Mouse (Mus musculus): ENCODE data around the gene Aldh16a1. TPM values are rescaled to one million over a fixed set of nuclear protein-coding genes. Genes with fewer than 3 reads are reported as not detected.

Gene Aldh16a1
- polyA plus RNA-seq, 1 experiment: 34.6 TPM

DNA sequence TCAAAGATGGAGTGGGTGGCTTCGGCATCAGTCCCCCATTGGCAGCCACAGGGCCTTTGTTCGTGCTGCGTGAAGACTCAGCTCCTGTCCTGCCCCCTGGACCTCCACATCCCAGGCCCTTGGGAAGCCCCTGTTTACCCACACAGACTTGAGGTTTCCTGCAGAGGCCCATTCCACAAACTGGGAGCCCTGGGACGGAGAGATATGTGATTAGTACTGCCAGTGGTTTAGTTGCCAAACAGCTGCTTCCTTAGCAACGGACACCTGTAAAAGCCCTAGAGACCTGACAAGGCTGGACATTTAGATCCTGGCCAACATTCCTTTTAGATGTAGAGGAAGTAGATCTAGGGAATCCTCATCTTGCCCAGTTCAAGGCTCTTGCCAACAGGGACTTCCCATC lies 12.5 kb downstream of the Aldh16a1 start:
- TF ChIP-seq MYOD1 (IDR thresholded peaks at IDR 0.05; ENCODE audit: control insufficient read depth, insufficient read length, low read depth) (no peak), MAX (IDR thresholded peaks at IDR 0.05) (no peak), CTCF (IDR thresholded peaks at IDR 0.05; ENCODE audit: control insufficient read depth, insufficient read depth, insufficient read length) (no peak), FOSL1 (IDR thresholded peaks at IDR 0.05; ENCODE audit: insufficient read depth, low read length, poor library complexity, severe bottlenecking) (no peak), MYOG (IDR thresholded peaks at IDR 0.05; ENCODE audit: control insufficient read depth, extremely low read depth, insufficient read length) (no peak), CEBPB (IDR thresholded peaks at IDR 0.05; ENCODE audit: low read depth) (no peak), USF1 (IDR thresholded peaks at IDR 0.05; ENCODE audit: low read depth) (no peak)
- Histone ChIP-seq H3K4me3 (ENCODE audit: insufficient read depth, poor library complexity, severe bottlenecking) (no peak overlapping the region), H3K79me3 (ENCODE audit: low read depth) (no peaks in the 10 kb centered on the region), H3K36me3 (ENCODE audit: control insufficient read depth, insufficient read depth) (no peaks in the 10 kb centered on the region), H3K27me3 (ENCODE audit: control insufficient read depth, insufficient read depth, insufficient read length) (no peaks in the 10 kb centered on the region), H3K79me2 (ENCODE audit: control insufficient read depth, insufficient read depth) (no peaks in the 10 kb centered on the region), H3ac (ENCODE audit: control insufficient read depth, insufficient read length, low read depth) (no peak overlapping the region)

DNA sequence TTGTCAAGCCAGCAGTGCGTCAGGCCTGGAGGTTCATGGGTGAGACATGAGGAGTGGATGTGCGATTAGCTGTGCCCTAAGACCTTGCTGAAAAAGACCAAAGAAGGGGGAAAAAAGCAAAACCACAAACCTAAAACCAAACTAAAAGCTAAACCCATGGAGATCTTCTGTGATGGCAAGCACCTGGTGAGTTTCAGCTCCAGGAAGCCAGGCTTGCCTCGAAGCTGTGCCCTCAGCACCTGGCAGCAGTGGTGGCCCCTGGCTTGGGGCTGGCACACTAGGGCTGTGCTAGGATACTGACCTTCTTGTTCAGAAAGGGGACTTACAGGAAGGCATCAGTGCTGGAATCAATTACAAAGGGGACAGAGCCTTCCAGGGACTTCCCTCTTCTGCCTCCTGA lies 13.1 kb downstream of the Aldh16a1 start:
- no peaks in the 10 kb centered on the region for H3K79me2 ChIP-seq (ENCODE audit: control insufficient read depth, insufficient read depth)
- no peak overlapping the region for H3ac ChIP-seq (ENCODE audit: control insufficient read depth, insufficient read length, low read depth)
- TF ChIP-seq MAX (IDR thresholded peaks at IDR 0.05) (no peak), CEBPB (IDR thresholded peaks at IDR 0.05; ENCODE audit: low read depth) (no peak), MYOD1 (IDR thresholded peaks at IDR 0.05; ENCODE audit: control insufficient read depth, insufficient read length, low read depth) (no peak), CTCF (IDR thresholded peaks at IDR 0.05; ENCODE audit: control insufficient read depth, insufficient read depth, insufficient read length) (no peak), FOSL1 (IDR thresholded peaks at IDR 0.05; ENCODE audit: insufficient read depth, low read length, poor library complexity, severe bottlenecking) (no peak), USF1 (IDR thresholded peaks at IDR 0.05; ENCODE audit: low read depth) (no peak), MYOG (IDR thresholded peaks at IDR 0.05; ENCODE audit: control insufficient read depth, extremely low read depth, insufficient read length) (no peak)
- no peaks in the 10 kb centered on the region for H3K27me3 ChIP-seq (ENCODE audit: control insufficient read depth, insufficient read depth, insufficient read length)
- H3K79me3 ChIP-seq (ENCODE audit: low read depth): no peaks in the 10 kb centered on the region
- H3K4me3 ChIP-seq (ENCODE audit: insufficient read depth, poor library complexity, severe bottlenecking): no peak overlapping the region
- H3K36me3 ChIP-seq (ENCODE audit: control insufficient read depth, insufficient read depth): no peaks in the 10 kb centered on the region

DNA sequence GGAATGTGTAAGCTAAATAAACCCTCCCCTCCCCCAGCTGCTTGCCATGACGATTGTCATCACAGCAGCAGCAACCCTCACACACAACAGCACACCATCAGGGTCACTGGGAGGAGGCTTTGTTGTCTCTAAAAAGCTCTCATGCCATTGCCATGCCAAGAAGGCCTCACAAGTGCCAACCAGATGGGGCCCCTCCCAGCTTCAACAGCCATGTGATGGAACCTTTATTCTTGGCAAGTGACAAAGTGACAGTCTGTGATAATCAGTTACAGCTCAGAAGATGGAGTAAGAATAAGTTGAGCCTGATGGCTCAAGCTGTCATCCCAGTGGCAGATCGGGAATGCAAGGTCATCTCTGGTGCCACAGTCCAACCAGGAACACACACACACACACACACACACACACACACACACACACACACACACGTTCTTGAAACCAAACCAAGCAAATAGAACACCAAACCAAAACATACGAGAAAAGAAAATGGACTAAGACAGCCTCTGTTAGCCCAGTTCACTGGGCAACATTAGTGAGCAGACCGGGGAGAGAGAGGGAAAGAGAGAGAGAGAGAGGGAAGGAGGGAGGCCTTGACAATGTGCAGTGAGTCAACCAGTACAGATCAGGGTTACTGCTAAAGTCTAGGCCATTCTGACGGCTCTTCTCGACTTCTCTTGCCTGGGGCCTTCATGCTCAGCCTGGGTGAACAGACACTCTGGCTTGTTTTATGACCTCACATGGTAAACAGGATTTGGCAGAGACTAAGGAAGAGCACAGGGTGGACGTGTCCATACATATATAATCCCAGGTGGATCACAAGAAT lies 14.3 kb downstream of the Aldh16a1 start:
- TF ChIP-seq FOSL1 (IDR thresholded peaks at IDR 0.05; ENCODE audit: insufficient read depth, low read length, poor library complexity, severe bottlenecking) (no peak), MYOD1 (IDR thresholded peaks at IDR 0.05; ENCODE audit: control insufficient read depth, insufficient read length, low read depth) (no peak), MYOG (IDR thresholded peaks at IDR 0.05; ENCODE audit: control insufficient read depth, extremely low read depth, insufficient read length) (no peak), MAX (IDR thresholded peaks at IDR 0.05) (no peak), CEBPB (IDR thresholded peaks at IDR 0.05; ENCODE audit: low read depth) (no peak), USF1 (IDR thresholded peaks at IDR 0.05; ENCODE audit: low read depth) (no peak), CTCF (IDR thresholded peaks at IDR 0.05; ENCODE audit: control insufficient read depth, insufficient read depth, insufficient read length) (no peak)
- no peak overlapping the region for H3K4me3 ChIP-seq (ENCODE audit: insufficient read depth, poor library complexity, severe bottlenecking)
- no peaks in the 10 kb centered on the region for H3K36me3 ChIP-seq (ENCODE audit: control insufficient read depth, insufficient read depth)
- no peak overlapping the region for H3ac ChIP-seq (ENCODE audit: control insufficient read depth, insufficient read length, low read depth)
- no peaks in the 10 kb centered on the region for H3K79me2 ChIP-seq (ENCODE audit: control insufficient read depth, insufficient read depth)
- no peaks in the 10 kb centered on the region for H3K27me3 ChIP-seq (ENCODE audit: control insufficient read depth, insufficient read depth, insufficient read length)
- no peaks in the 10 kb centered on the region for H3K79me3 ChIP-seq (ENCODE audit: low read depth)

DNA sequence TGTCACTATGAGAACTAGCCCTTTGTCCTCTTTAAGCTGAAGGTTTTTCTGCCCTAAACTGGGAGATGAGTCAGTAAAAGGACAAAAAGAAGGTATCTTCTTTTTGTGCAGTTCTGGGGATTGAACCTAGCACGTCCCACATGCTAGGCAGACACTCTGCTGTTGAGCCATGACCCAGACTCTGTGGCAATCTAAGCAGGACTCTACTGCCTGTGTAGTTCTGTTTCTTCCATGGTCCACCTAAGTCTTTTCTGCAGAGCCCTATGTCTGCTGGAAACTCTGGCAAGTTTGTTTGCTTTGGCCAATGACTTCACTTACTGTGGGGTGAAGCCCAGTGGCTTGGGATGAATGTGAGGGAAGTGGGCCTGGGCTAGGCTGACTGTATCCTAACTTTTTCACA lies 16.0 kb downstream of the Aldh16a1 start:
- no peak overlapping the region for H3ac ChIP-seq (ENCODE audit: control insufficient read depth, insufficient read length, low read depth)
- no peak overlapping the region for H3K4me3 ChIP-seq (ENCODE audit: insufficient read depth, poor library complexity, severe bottlenecking)
- H3K79me3 ChIP-seq (ENCODE audit: low read depth): no peaks in the 10 kb centered on the region
- no peak for TF ChIP-seq USF1 (IDR thresholded peaks at IDR 0.05; ENCODE audit: low read depth)
- TF ChIP-seq CTCF (IDR thresholded peaks at IDR 0.05; ENCODE audit: control insufficient read depth, insufficient read depth, insufficient read length): no peak
- TF ChIP-seq MYOD1 (IDR thresholded peaks at IDR 0.05; ENCODE audit: control insufficient read depth, insufficient read length, low read depth): no peak
- no peak for TF ChIP-seq CEBPB (IDR thresholded peaks at IDR 0.05; ENCODE audit: low read depth)
- no peak for TF ChIP-seq MAX (IDR thresholded peaks at IDR 0.05)
- no peak for TF ChIP-seq MYOG (IDR thresholded peaks at IDR 0.05; ENCODE audit: control insufficient read depth, extremely low read depth, insufficient read length)
- no peak for TF ChIP-seq FOSL1 (IDR thresholded peaks at IDR 0.05; ENCODE audit: insufficient read depth, low read length, poor library complexity, severe bottlenecking)
- no peaks in the 10 kb centered on the region for H3K79me2 ChIP-seq (ENCODE audit: control insufficient read depth, insufficient read depth)
- no peaks in the 10 kb centered on the region for H3K27me3 ChIP-seq (ENCODE audit: control insufficient read depth, insufficient read depth, insufficient read length)
- no peaks in the 10 kb centered on the region for H3K36me3 ChIP-seq (ENCODE audit: control insufficient read depth, insufficient read depth)

DNA sequence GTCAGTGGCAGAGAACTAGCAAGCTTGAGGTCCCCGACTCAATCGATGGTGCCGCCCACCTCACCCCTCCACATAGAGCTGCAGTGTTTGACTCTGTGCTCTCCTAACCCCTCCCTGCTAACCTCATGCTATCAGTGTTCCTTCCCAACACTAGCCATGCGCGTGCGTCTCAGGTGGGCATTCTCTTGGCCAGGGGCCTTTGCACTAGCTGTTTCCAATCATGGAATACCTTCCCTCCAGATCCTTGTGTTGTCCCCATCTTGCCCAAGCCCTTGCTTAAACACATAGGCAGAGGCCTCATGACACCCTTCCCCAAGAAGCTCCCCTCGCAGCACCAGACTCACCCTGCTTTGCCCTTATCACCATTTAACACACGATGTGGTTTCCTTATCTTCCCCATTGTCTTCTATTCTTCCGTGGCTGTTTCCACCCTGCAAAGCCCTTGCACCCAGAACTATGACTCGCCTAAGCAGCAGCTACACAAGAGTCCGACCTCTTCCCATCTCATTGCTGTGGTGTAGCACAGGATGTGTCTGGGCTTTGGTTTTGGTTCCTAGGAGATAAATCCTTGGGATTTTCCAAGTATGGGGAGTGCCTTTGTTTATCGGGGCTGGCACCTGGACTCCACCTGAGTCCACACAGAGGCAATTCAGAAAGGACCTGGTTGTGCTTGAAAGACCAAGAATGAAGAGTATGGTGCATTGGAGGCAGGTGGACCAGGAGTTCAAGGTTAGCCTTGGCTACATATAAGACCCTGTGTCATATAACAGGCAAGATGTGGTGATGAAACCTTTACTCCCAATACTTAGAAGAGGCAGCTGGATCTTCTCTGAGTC lies 17.0 kb downstream of the Aldh16a1 start:
- Histone ChIP-seq H3K79me2 (ENCODE audit: control insufficient read depth, insufficient read depth) (no peaks in the 10 kb centered on the region), H3K36me3 (ENCODE audit: control insufficient read depth, insufficient read depth) (no peaks in the 10 kb centered on the region), H3K79me3 (ENCODE audit: low read depth) (no peaks in the 10 kb centered on the region), H3K4me3 (ENCODE audit: insufficient read depth, poor library complexity, severe bottlenecking) (no peak overlapping the region), H3ac (ENCODE audit: control insufficient read depth, insufficient read length, low read depth) (no peak overlapping the region), H3K27me3 (ENCODE audit: control insufficient read depth, insufficient read depth, insufficient read length) (no peaks in the 10 kb centered on the region)
- TF ChIP-seq MYOD1 (IDR thresholded peaks at IDR 0.05; ENCODE audit: control insufficient read depth, insufficient read length, low read depth): no peak
- no peak for TF ChIP-seq CTCF (IDR thresholded peaks at IDR 0.05; ENCODE audit: control insufficient read depth, insufficient read depth, insufficient read length)
- TF ChIP-seq FOSL1 (IDR thresholded peaks at IDR 0.05; ENCODE audit: insufficient read depth, low read length, poor library complexity, severe bottlenecking): no peak
- no peak for TF ChIP-seq CEBPB (IDR thresholded peaks at IDR 0.05; ENCODE audit: low read depth)
- no peak for TF ChIP-seq MYOG (IDR thresholded peaks at IDR 0.05; ENCODE audit: control insufficient read depth, extremely low read depth, insufficient read length)

Data from C2C12 (cell line).